15 mouse cellular contexts compared by ENCODE assay signal in the genomic region with DNA sequence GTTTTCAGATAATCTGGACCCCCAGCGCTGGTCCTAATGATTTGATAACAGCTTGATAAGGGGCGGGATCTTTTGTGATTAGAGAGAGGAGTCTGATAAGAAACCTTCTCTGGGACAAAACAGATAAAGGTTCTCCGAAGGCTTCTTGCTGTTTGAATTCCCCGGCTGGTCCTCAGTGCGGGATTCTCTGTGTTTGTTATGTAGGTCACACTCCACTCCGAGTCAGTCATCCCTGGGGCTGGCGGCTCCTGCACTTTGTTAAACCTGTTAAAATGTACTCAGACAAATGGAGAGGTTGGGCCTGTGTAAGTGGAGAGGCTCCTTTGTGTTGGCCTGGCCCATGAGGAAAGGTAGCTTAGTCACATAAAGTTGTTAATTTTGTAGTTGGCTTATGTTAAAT.
"Had no signal": no experiment of that assay in that cellular context is flagged by ENCODE, and none has a peak within 500 bp of the region (broad histone marks: within the 10 kb centered on the region; RNA-seq: fewer than 3 reads in every experiment).

No protein-coding gene starts in this region.

- H3K9ac ChIP-seq: kidney, embryonic 15.5 days; liver, embryonic 13.5 days; neural tube, embryonic 12.5 days; neural tube, embryonic 15.5 days had no signal

- H3K27ac ChIP-seq: kidney, embryonic 15.5 days; layer of hippocampus, adult 2 months; liver, embryonic 13.5 days; neural tube, embryonic 12.5 days; neural tube, embryonic 15.5 days had no signal

- H3K36me3 ChIP-seq: kidney, embryonic 15.5 days; liver, embryonic 13.5 days; neural tube, embryonic 12.5 days; neural tube, embryonic 15.5 days had no signal

- H3K9me3 ChIP-seq: kidney, embryonic 15.5 days; liver, embryonic 13.5 days; neural tube, embryonic 12.5 days; neural tube, embryonic 15.5 days had no signal

- DNase-seq: kidney, postnatal 10 days; layer of hippocampus, adult 9-11 months; liver, embryonic 13.5 days; lung, adult 2 months; lung, postnatal 14 days; lung, postnatal 4 days; midbrain, embryonic 14.5 days; retina, postnatal 1 day; thymus, adult 18-20 months; thymus, postnatal 36 days had no signal

- H3K27me3 ChIP-seq: kidney, embryonic 15.5 days; liver, embryonic 13.5 days; neural tube, embryonic 12.5 days; neural tube, embryonic 15.5 days had no signal

- H3K4me3 ChIP-seq: kidney, embryonic 15.5 days; layer of hippocampus, adult 2 months; liver, embryonic 13.5 days; neural tube, embryonic 12.5 days; neural tube, embryonic 15.5 days had no signal

- H3K4me2 ChIP-seq: kidney, embryonic 15.5 days; liver, embryonic 13.5 days; midbrain, embryonic 11.5 days; neural tube, embryonic 12.5 days; neural tube, embryonic 15.5 days had no signal

- H3K4me1 ChIP-seq: kidney, embryonic 15.5 days; neural tube, embryonic 12.5 days; neural tube, embryonic 15.5 days had no signal
